In the genomic region with DNA sequence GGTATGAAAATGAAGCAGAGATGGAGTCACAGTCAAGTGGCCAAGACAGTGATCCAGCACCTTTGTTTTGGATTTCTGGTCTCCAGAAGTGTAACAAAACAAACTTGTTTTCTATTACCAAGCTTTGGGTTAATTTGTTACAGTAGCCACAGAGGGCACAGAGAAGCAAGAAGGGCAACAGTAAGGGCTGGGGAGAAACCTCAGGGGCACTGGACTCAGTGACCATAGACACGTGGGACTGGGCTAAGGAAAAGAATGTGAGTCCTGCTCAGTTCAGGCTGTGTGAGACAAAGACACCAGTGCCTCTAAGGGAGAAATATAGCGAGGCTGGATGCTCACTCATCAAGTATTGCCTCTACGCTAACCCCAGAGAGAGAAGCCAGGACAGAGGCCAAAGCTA, we compare ENCODE assay signal across 20 mouse cellular contexts. TPM values are rescaled to one million over a fixed set of nuclear protein-coding genes. Genes with fewer than 3 reads are reported as not detected.
DNase-seq lines count a peak whose midpoint lies in the region; ATAC-seq lines count a peak whose summit lies in the region.
"Had no signal": no experiment of that assay in that cellular context is flagged by ENCODE, and none has a peak within 500 bp of the region (broad histone marks: within the 10 kb centered on the region; RNA-seq: fewer than 3 reads in every experiment).

No protein-coding gene starts in this region.

- H3K9me3 ChIP-seq in kidney, embryonic 14.5 days (ENCODE audit: control insufficient read depth, low read length) = no peaks in the 10 kb centered on the region
- H3K9me3 ChIP-seq in kidney, embryonic 16.5 days (ENCODE audit: low read length) = no peaks in the 10 kb centered on the region
- H3K9me3 ChIP-seq: embryonic facial prominence, embryonic 13.5 days; embryonic facial prominence, embryonic 15.5 days; forebrain, embryonic 10.5 days; forebrain, embryonic 12.5 days had no signal

- no peak overlapping the region for H3K4me2 ChIP-seq in kidney, embryonic 14.5 days (replicated peaks; ENCODE audit: low read depth, low read length)
- no peak overlapping the region for H3K4me2 ChIP-seq in kidney, embryonic 16.5 days (replicated peaks; ENCODE audit: low read depth, low read length)
- H3K4me2 ChIP-seq: embryonic facial prominence, embryonic 13.5 days; embryonic facial prominence, embryonic 15.5 days; forebrain, embryonic 12.5 days had no signal

- peaks cover 25% of the 10 kb centered on the region; the same call in 1 of the 2 replicates for H3K4me1 ChIP-seq in kidney, embryonic 14.5 days (ENCODE audit: control insufficient read depth, insufficient read depth, low read length)
- H3K4me1 ChIP-seq in kidney, embryonic 16.5 days (ENCODE audit: insufficient read depth, low read length) = peaks cover 34% of the 10 kb centered on the region

- no peaks in the 10 kb centered on the region for H3K27me3 ChIP-seq in kidney, embryonic 14.5 days (ENCODE audit: control insufficient read depth, insufficient read depth, low read length)
- no peaks in the 10 kb centered on the region for H3K27me3 ChIP-seq in kidney, embryonic 16.5 days (ENCODE audit: insufficient read depth, low read length)
- H3K27me3 ChIP-seq: embryonic facial prominence, embryonic 13.5 days; embryonic facial prominence, embryonic 15.5 days; forebrain, embryonic 12.5 days had no signal

- DNase-seq in kidney, adult 11 months = peak; percentile 75
- DNase-seq in kidney, postnatal 10 days = no peak
- DNase-seq in kidney, adult 9 months = peak; percentile 86
- peak; percentile 55 to 69 for DNase-seq in kidney, postnatal 36 days
- DNase-seq: adrenal gland, adult 2 months; adrenal gland, postnatal 10 days; adrenal gland, postnatal 25 days; cerebellum, adult 2 months; cerebellum, postnatal 14 days; cerebellum, postnatal 36 days; embryo, embryonic 11 days had no signal

- 87% methylated on average over 3 of the region's 3 CpGs for WGBS in kidney, embryonic 14.5 days
- WGBS in kidney, embryonic 16.5 days = 78% methylated on average over 3 of the region's 3 CpGs

- no peak for ATAC-seq in kidney, embryonic 14.5 days (ENCODE audit: low FRiP score, low TSS enrichment)
- ATAC-seq in kidney, embryonic 16.5 days (ENCODE audit: low FRiP score, low TSS enrichment) = no peak
- ATAC-seq: forebrain, embryonic 14.5 days; forebrain, embryonic 16.5 days had no signal

- H3K27ac ChIP-seq in kidney, embryonic 14.5 days (ENCODE audit: low read depth, low read length) = no peak overlapping the region
- H3K27ac ChIP-seq in kidney, embryonic 16.5 days (ENCODE audit: low read length) = no peak overlapping the region
- H3K27ac ChIP-seq: embryonic facial prominence, embryonic 13.5 days; embryonic facial prominence, embryonic 15.5 days; forebrain, embryonic 10.5 days; forebrain, embryonic 12.5 days had no signal

- peaks cover 2% of the 10 kb centered on the region; the same call in 1 of the 2 replicates for H3K36me3 ChIP-seq in kidney, embryonic 14.5 days (ENCODE audit: control insufficient read depth, insufficient read depth, low read length)
- no peaks in the 10 kb centered on the region for H3K36me3 ChIP-seq in kidney, embryonic 16.5 days (ENCODE audit: insufficient read depth, low read length)

- H3K9ac ChIP-seq in kidney, embryonic 14.5 days (ENCODE audit: low read depth, low read length) = no peak overlapping the region
- H3K9ac ChIP-seq in kidney, embryonic 16.5 days (replicated peaks; ENCODE audit: low read length) = no peak overlapping the region
- H3K9ac ChIP-seq: embryonic facial prominence, embryonic 13.5 days; embryonic facial prominence, embryonic 15.5 days; forebrain, embryonic 12.5 days had no signal

- no peak overlapping the region for H3K4me3 ChIP-seq in kidney, embryonic 14.5 days (ENCODE audit: low read length)
- no peak overlapping the region for H3K4me3 ChIP-seq in kidney, embryonic 16.5 days (ENCODE audit: low read length)
- H3K4me3 ChIP-seq: embryonic facial prominence, embryonic 13.5 days; embryonic facial prominence, embryonic 15.5 days; erythroblast, embryonic 14.5 days; forebrain, embryonic 10.5 days; forebrain, embryonic 12.5 days had no signal

RNA-seq across cellular contexts. Expression of a gene that starts 2.2 kb away (rescaled TPM):
- 83.9 and 85.3 TPM in 2 replicates for polyA plus RNA-seq in kidney, embryonic 14.5 days (2014; fragmentation: Nextera tagmentation; extraction: Ambion mirVana)
- polyA plus RNA-seq in kidney, embryonic 16.5 days (2015; fragmentation: Nextera tagmentation; extraction: Ambion mirVana) = 100 and 102 TPM in 2 replicates

RNA-seq across cellular contexts. Expression of a gene that starts 4.1 kb away (rescaled TPM):
- polyA plus RNA-seq in kidney, embryonic 14.5 days (2014; fragmentation: Nextera tagmentation; extraction: Ambion mirVana) = 40.0 and 41.4 TPM in 2 replicates
- polyA plus RNA-seq in kidney, embryonic 16.5 days (2015; fragmentation: Nextera tagmentation; extraction: Ambion mirVana) = 72.9 and 79.2 TPM in 2 replicates

RNA-seq across cellular contexts. Expression of a gene that starts 8.0 kb away (rescaled TPM):
- 0.99 and 1.2 TPM in 2 replicates for polyA plus RNA-seq in kidney, embryonic 14.5 days (2014; fragmentation: Nextera tagmentation; extraction: Ambion mirVana)
- polyA plus RNA-seq in kidney, embryonic 16.5 days (2015; fragmentation: Nextera tagmentation; extraction: Ambion mirVana) = 0.71 and 1.0 TPM in 2 replicates

RNA-seq across cellular contexts. Expression of a gene that starts 11.4 kb away (rescaled TPM):
- polyA plus RNA-seq in kidney, embryonic 14.5 days (2014; fragmentation: Nextera tagmentation; extraction: Ambion mirVana) = 21.4 and 27.5 TPM in 2 replicates
- polyA plus RNA-seq in kidney, embryonic 16.5 days (2015; fragmentation: Nextera tagmentation; extraction: Ambion mirVana) = 33.1 and 33.5 TPM in 2 replicates

RNA-seq across cellular contexts. Expression of a gene that starts 28.0 kb away (rescaled TPM):
- 13.0 and 21.7 TPM in 2 replicates for polyA plus RNA-seq in kidney, embryonic 14.5 days (2014; fragmentation: Nextera tagmentation; extraction: Ambion mirVana)
- 29.3 and 32.5 TPM in 2 replicates for polyA plus RNA-seq in kidney, embryonic 16.5 days (2015; fragmentation: Nextera tagmentation; extraction: Ambion mirVana)
